ENCODE assay signal across 17 mouse cellular contexts in genomic region chr13:97743229-97743988, GRCm38 (mm10). TPM values are rescaled to one million over a fixed set of nuclear protein-coding genes. Genes with fewer than 3 reads are reported as not detected.
DNase-seq lines count a peak whose midpoint lies in the region; ATAC-seq and TF ChIP-seq lines count a peak whose summit lies in the region.
"Had no signal": no experiment of that assay in that cellular context is flagged by ENCODE, and none has a peak within 500 bp of the region (broad histone marks: within the 10 kb centered on the region; RNA-seq: fewer than 3 reads in every experiment).

No protein-coding gene starts in this region.

- H3K36me3 ChIP-seq in forebrain, embryonic 10.5 days (replicated peaks): no peaks in the 10 kb centered on the region
- H3K36me3 ChIP-seq in forebrain, postnatal 0 days (ENCODE audit: insufficient read depth): no peaks in the 10 kb centered on the region
- H3K36me3 ChIP-seq: embryonic facial prominence, embryonic 13.5 days; lung, embryonic 15.5 days; neural tube, embryonic 13.5 days had no signal

- H3K27ac ChIP-seq in forebrain, embryonic 10.5 days: peak overlapping the region; percentile 45
- no peak overlapping the region for H3K27ac ChIP-seq in forebrain, postnatal 0 days (ENCODE audit: low read depth, low read length)
- H3K27ac ChIP-seq in layer of hippocampus, adult 2 months: peak overlapping the region; percentile 36; the same call in 1 of the 2 replicates
- H3K27ac ChIP-seq: embryonic facial prominence, embryonic 13.5 days; lung, embryonic 15.5 days; neural tube, embryonic 13.5 days had no signal

- peaks cover 14% of the 10 kb centered on the region; the same call in 1 of the 2 replicates for H3K27me3 ChIP-seq in forebrain, embryonic 10.5 days (ENCODE audit: poor library complexity, severe bottlenecking)
- no peaks in the 10 kb centered on the region for H3K27me3 ChIP-seq in forebrain, postnatal 0 days (ENCODE audit: insufficient read depth, low read length)
- H3K27me3 ChIP-seq: embryonic facial prominence, embryonic 13.5 days; lung, embryonic 15.5 days; neural tube, embryonic 13.5 days had no signal

- H3K9ac ChIP-seq in forebrain, postnatal 0 days: no peak overlapping the region
- H3K9ac ChIP-seq: embryonic facial prominence, embryonic 13.5 days; lung, embryonic 15.5 days; neural tube, embryonic 13.5 days had no signal

- no peak overlapping the region for H3K4me2 ChIP-seq in forebrain, postnatal 0 days (ENCODE audit: low read depth)
- H3K4me2 ChIP-seq: embryonic facial prominence, embryonic 13.5 days; lung, embryonic 15.5 days; neural tube, embryonic 13.5 days had no signal

- no peak for DNase-seq in forebrain, embryonic 10.5 days (ENCODE audit: extremely low spot score, low spot score)
- no peak for DNase-seq in forebrain, postnatal 0 days
- DNase-seq in layer of hippocampus, adult 2 months (ENCODE audit: low spot score in 2 of 2): no peak
- DNase-seq in layer of hippocampus, adult 9-11 months: no peak
- DNase-seq in liver: peak; percentile 81
- peak; percentile 25 for DNase-seq in spleen, postnatal 14 days (ENCODE audit: low spot score in 2 of 2)
- no peak for DNase-seq in thymus, postnatal 25 days
- DNase-seq in cerebellum, postnatal 25 days: no peak
- DNase-seq: cerebellum, postnatal 14 days; heart, postnatal 36 days; kidney, postnatal 14 days; midbrain, embryonic 14.5 days; right cerebral cortex, adult 18-20 months; thymus, adult 2 months had no signal

- no peaks in the 10 kb centered on the region for H3K9me3 ChIP-seq in forebrain, embryonic 10.5 days
- H3K9me3 ChIP-seq in forebrain, postnatal 0 days (ENCODE audit: low read length): no peaks in the 10 kb centered on the region
- H3K9me3 ChIP-seq: embryonic facial prominence, embryonic 13.5 days; lung, embryonic 15.5 days; neural tube, embryonic 13.5 days had no signal

- H3K4me3 ChIP-seq in forebrain, embryonic 10.5 days: no peak overlapping the region
- no peak overlapping the region for H3K4me3 ChIP-seq in forebrain, postnatal 0 days (ENCODE audit: low read depth, low read length)
- no peak overlapping the region for H3K4me3 ChIP-seq in layer of hippocampus, adult 2 months
- H3K4me3 ChIP-seq: embryonic facial prominence, embryonic 13.5 days; lung, embryonic 15.5 days; neural tube, embryonic 13.5 days had no signal

- WGBS in forebrain, embryonic 10.5 days: 75% methylated on average over 3 of the region's 3 CpGs
- WGBS in forebrain, postnatal 0 days: 51% methylated on average over 3 of the region's 3 CpGs

- H3K4me1 ChIP-seq in forebrain, embryonic 10.5 days: peaks cover 50% of the 10 kb centered on the region
- peaks cover 11% of the 10 kb centered on the region for H3K4me1 ChIP-seq in forebrain, postnatal 0 days (ENCODE audit: insufficient read depth)

- no peak for TF ChIP-seq CTCF in forebrain, postnatal 0 days (IDR thresholded peaks at IDR 0.05; ENCODE audit: low read depth)
- TF ChIP-seq CTCF in layer of hippocampus, adult 2 months (conservative IDR thresholded peaks at IDR 0.05): no peak

- ATAC-seq in forebrain, postnatal 0 days: no peak

RNA-seq across cellular contexts. Expression of gene Gm10260, which starts 17.0 kb away (rescaled TPM):
- 5.5 and 6.2 TPM in 2 replicates for polyA plus RNA-seq in forebrain, embryonic 10.5 days (2016; fragmentation: Nextera tagmentation; extraction: Ambion mirVana)
- 6.3 and 11.4 TPM in 2 replicates for total RNA-seq in forebrain, postnatal 0 days (2014; rRNA removed)
- 4.6 TPM in 2 replicates for polyA plus RNA-seq in forebrain, postnatal 0 days (2015; fragmentation: Nextera tagmentation; extraction: Ambion mirVana)
- 10 to 100 TPM; 82.3 to 86.7 TPM for total RNA-seq in layer of hippocampus, adult 2 months (2021)
- polyA plus RNA-seq: midbrain, embryonic 14.5 days had no signal

Comparison
In these comparisons a context has a peak if more than half of its experiments do, and no peak if none do; other contexts are left out.
1. DNase-seq: peak in liver (single experiment) and spleen, postnatal 14 days (2 of 2); none in forebrain, embryonic 10.5 days (single experiment), forebrain, postnatal 0 days (single experiment), layer of hippocampus, adult 2 months (0 of 2), layer of hippocampus, adult 9-11 months (single experiment), thymus, postnatal 25 days (single experiment) and cerebellum, postnatal 25 days (0 of 2).